Mouse (Mus musculus) hindbrain, embryonic 16.5 days (tissue): ENCODE measurements around the gene Stub1. TPM values are rescaled to one million over a fixed set of nuclear protein-coding genes. Genes with fewer than 3 reads are reported as not detected.

Experiments used
- ATAC-seq: fragments of 200-750 bp; cut with Nextera tagmentation; 2 replicates; pipeline ENCODE4 v1.8.0; 2017; ENCODE audit warnings: moderate TSS enrichment, moderate library complexity
- H3K27ac ChIP-seq: fragments of 300-500 bp; sonication (generic); 2 replicates; pipeline ENCODE4 v1.5.1; 2014; ENCODE audit warnings: low read depth, mild to moderate bottlenecking, control low read depth, low read length, moderate library complexity
- H3K27me3 ChIP-seq: fragments of 300-500 bp; sonication (generic); replicated peaks from 2 replicates; pipeline ENCODE4 v1.6.1; 2014; ENCODE audit warnings: low read length; ENCODE audit not compliant: control insufficient read depth, insufficient read depth
- H3K36me3 ChIP-seq: fragments of 300-500 bp; sonication (generic); 2 replicates; pipeline ENCODE4 v1.6.1; 2014; ENCODE audit warnings: mild to moderate bottlenecking, low read length, moderate library complexity, mixed read lengths; ENCODE audit not compliant: control insufficient read depth, insufficient read depth
- H3K4me1 ChIP-seq: fragments of 300-500 bp; sonication (generic); 2 replicates; pipeline ENCODE4 v1.6.1; 2014; ENCODE audit warnings: low read depth, low read length; ENCODE audit not compliant: control insufficient read depth, insufficient read depth
- H3K4me2 ChIP-seq: fragments of 300-500 bp; sonication (generic); 2 replicates; pipeline ENCODE4 v1.6.1; 2014; ENCODE audit warnings: mild to moderate bottlenecking, low read length, control low read depth, moderate library complexity
- H3K4me3 ChIP-seq: fragments of 300-500 bp; sonication (generic); 2 replicates; pipeline ENCODE4 v1.5.1; 2014; ENCODE audit warnings: mild to moderate bottlenecking, low read length, control low read depth, moderate library complexity
- H3K9ac ChIP-seq: fragments of 300-500 bp; sonication (generic); 2 replicates; pipeline ENCODE4 v1.6.1; 2014; ENCODE audit warnings: low read depth, mild to moderate bottlenecking, control low read depth, low read length, moderate library complexity
- H3K9me3 ChIP-seq: fragments of 300-500 bp; sonication (generic); 2 replicates; pipeline ENCODE4 v1.6.1; 2014; ENCODE audit warnings: mild to moderate bottlenecking, low read length, moderate library complexity; ENCODE audit not compliant: control insufficient read depth
- WGBS: fragments of 180-500 bp; shearing (Covaris S2); extraction: QIAGEN DNeasy Blood & Tissue Kit; methylation state at CpG from one replicate; pipeline ENCODE4 v1.1.7; 2014; 5-methylcytosine and 5-hydroxymethylcytosine counted together
- polyA plus RNA-seq: library from polyadenylated mRNA; unstranded; fragments of >200 nt; fragmentation: Nextera tagmentation; extraction: Ambion mirVana; gene quantifications from 2 replicates; pipeline ENCODE4 v1.2.1, GENCODE M21; 2015

Gene Stub1
- polyA plus RNA-seq, 1 experiment from 2014 or later: 428 TPM

- 84% methylated on average over 12 of the region's 12 CpGs for WGBS
- H3K4me3 ChIP-seq: peak overlapping the region; percentile 74; the same call in 1 of the 2 replicates
These were observed 1.5 kb upstream of the Stub1 start for GRCm38 (mm10) chr17:25834595-25835222.

GRCm38 (mm10) chr17:25833961-25834594 is 874 bp upstream of the Stub1 start:
- WGBS: 49% methylated on average over 6 of the region's 6 CpGs
- Histone ChIP-seq H3K27ac (peak overlapping the region; percentile 98), H3K4me3 (peak overlapping the region; percentile 74), H3K4me1 (peaks cover 74% of the 10 kb centered on the region), H3K36me3 (peaks cover 21% of the 10 kb centered on the region), H3K4me2 (peak overlapping the region; percentile 78), H3K9ac (peak overlapping the region; percentile 77), H3K27me3 (no peaks in the 10 kb centered on the region), H3K9me3 (no peaks in the 10 kb centered on the region)
- ATAC-seq: no peak

More at GRCm38 (mm10) chr17:25834595-25835222, 1.5 kb upstream of the Stub1 start:
- no peak for ATAC-seq
- no peak overlapping the region; the same call in 1 of the 2 replicates for H3K27ac ChIP-seq
- H3K36me3 ChIP-seq: peaks cover 27% of the 10 kb centered on the region
- H3K4me2 ChIP-seq: peak overlapping the region; percentile 78
- no peaks in the 10 kb centered on the region for H3K9me3 ChIP-seq
- peak overlapping the region; percentile 77 for H3K9ac ChIP-seq
- H3K4me1 ChIP-seq: peaks cover 70% of the 10 kb centered on the region
- H3K27me3 ChIP-seq: no peaks in the 10 kb centered on the region

- Histone ChIP-seq H3K36me3 (peaks cover 18% of the 10 kb centered on the region), H3K27me3 (no peaks in the 10 kb centered on the region), H3K27ac (peak overlapping the region; percentile 98), H3K4me1 (peaks cover 75% of the 10 kb centered on the region), H3K9me3 (no peaks in the 10 kb centered on the region), H3K9ac (peak overlapping the region; percentile 77), H3K4me2 (peak overlapping the region; percentile 78), H3K4me3 (peak overlapping the region; percentile 74)
- peak; percentile 90 for ATAC-seq
- WGBS: under 1% methylated on average over 75 of the region's 77 CpGs
These were observed 541 bp downstream of the Stub1 start for GRCm38 (mm10) chr17:25832436-25833290.

- peak overlapping the region; percentile 74 for H3K4me3 ChIP-seq
- peak overlapping the region; percentile 78 for H3K4me2 ChIP-seq
- WGBS: 55% methylated on average over 21 of the region's 21 CpGs
- H3K4me1 ChIP-seq: peaks cover 71% of the 10 kb centered on the region
- H3K9ac ChIP-seq: peak overlapping the region; percentile 76
- H3K27me3 ChIP-seq: no peaks in the 10 kb centered on the region
- peaks cover 22% of the 10 kb centered on the region for H3K36me3 ChIP-seq
- no peak for ATAC-seq
- peak overlapping the region; percentile 98 for H3K27ac ChIP-seq
- no peaks in the 10 kb centered on the region for H3K9me3 ChIP-seq
These were observed 1.5 kb downstream of the Stub1 start for GRCm38 (mm10) chr17:25831451-25832281.

GRCm38 (mm10) chr17:25830806-25831431 is 2.3 kb downstream of the Stub1 start:
- peak overlapping the region; percentile 78 for H3K4me2 ChIP-seq
- H3K9me3 ChIP-seq: no peaks in the 10 kb centered on the region
- no peak for ATAC-seq
- H3K27ac ChIP-seq: no peak overlapping the region
- 85% methylated on average over 14 of the region's 14 CpGs for WGBS
- H3K9ac ChIP-seq: no peak overlapping the region
- H3K36me3 ChIP-seq: peaks cover 24% of the 10 kb centered on the region
- H3K4me1 ChIP-seq: peaks cover 67% of the 10 kb centered on the region
- peak overlapping the region; percentile 74; the same call in 1 of the 2 replicates for H3K4me3 ChIP-seq
- H3K27me3 ChIP-seq: no peaks in the 10 kb centered on the region

- ATAC-seq: no peak
- H3K36me3 ChIP-seq: peaks cover 21% of the 10 kb centered on the region
- no peaks in the 10 kb centered on the region for H3K9me3 ChIP-seq
- no peaks in the 10 kb centered on the region for H3K27me3 ChIP-seq
- H3K4me3 ChIP-seq: peak overlapping the region; percentile 63
- H3K4me2 ChIP-seq: peak overlapping the region; percentile 69
- peaks cover 63% of the 10 kb centered on the region for H3K4me1 ChIP-seq
- WGBS: 80% methylated on average over 4 of the region's 4 CpGs
- H3K27ac ChIP-seq: no peak overlapping the region
- no peak overlapping the region for H3K9ac ChIP-seq
These were observed 2.9 kb downstream of the Stub1 start for GRCm38 (mm10) chr17:25830200-25830753.

- H3K27ac ChIP-seq: peak overlapping the region; percentile 92
- 47% methylated on average over 8 of the region's 8 CpGs for WGBS
- no peaks in the 10 kb centered on the region for H3K9me3 ChIP-seq
- no peaks in the 10 kb centered on the region for H3K27me3 ChIP-seq
- peak overlapping the region; percentile 81 for H3K9ac ChIP-seq
- peaks cover 21% of the 10 kb centered on the region for H3K36me3 ChIP-seq
- H3K4me1 ChIP-seq: peaks cover 63% of the 10 kb centered on the region
- peak overlapping the region; percentile 69 for H3K4me2 ChIP-seq
- no peak for ATAC-seq
- H3K4me3 ChIP-seq: peak overlapping the region; percentile 63
These were observed 3.6 kb downstream of the Stub1 start for GRCm38 (mm10) chr17:25829558-25830017.
